Mouse (Mus musculus) neutrophil, adult 65 days (primary cell): ENCODE results near the gene Plgrkt. TPM values are rescaled to one million over a fixed set of nuclear protein-coding genes. Genes with fewer than 3 reads are reported as not detected.

Source experiments
- total RNA-seq: library from RNA; stranded (reverse); gene quantifications from 2 replicates; pipeline ENCODE4 v1.2.4, GENCODE M21; 2023

Plgrkt gene
- total RNA-seq: 47.3 and 62.8 TPM in 2 replicates

DNA sequence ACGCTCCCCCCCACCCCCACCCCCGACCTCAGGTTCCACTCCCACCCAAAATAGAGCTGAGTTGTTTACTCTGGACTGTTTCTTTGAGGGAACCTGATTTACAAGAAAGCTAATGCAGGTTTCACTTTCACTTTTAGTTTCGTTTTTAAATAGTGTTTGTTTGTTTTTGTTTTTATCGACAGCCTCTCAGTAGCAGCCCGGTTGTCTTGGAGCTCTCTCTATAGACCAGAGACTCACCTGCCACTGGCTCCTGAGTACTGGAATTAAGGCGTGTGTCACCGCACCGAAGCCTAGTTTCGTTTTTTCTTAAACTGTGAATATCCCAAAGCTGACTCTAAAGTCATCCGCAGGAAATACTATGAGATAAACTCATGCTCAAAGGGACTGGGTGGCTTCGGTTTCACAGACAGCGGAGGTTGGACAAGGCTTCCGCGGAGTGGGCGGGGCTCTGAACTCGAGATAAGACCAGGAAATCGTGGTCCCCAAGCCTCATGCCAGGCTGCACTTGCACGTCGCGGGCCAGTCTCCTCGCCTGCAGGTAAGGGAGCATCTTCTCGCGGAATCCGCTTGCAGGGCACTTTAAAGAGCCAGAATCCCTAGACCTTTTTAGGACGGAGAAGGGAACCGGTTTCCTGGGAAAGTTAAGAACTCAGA, at the start of gene Plgrkt, which contains the start of gene Cd274:
Gene Plgrkt (minus strand): TSS at position 422 of the 654 bp plus-strand sequence.
Gene Cd274 (plus strand): TSS at position 487 of the 654 bp plus-strand sequence.

DNA sequence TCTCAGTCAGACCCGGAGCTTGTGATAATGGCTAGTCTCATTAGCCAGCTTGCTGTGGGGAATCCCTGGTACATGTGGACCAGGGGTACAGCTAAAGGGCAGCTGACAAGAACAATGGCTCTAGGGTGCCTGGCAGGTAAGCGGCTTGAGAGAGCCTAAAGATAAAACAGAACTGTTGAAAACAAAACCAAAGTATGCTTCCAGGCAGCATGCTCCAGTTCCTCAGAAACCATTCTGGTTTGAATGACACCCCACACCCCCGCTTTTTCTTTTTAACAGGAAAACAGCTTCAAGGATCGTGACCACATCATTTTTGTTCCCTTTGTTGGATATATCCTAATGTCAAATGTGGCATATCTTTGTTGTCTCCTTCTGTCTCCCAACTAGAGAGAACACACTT, 43.4 kb upstream of the Plgrkt start, which contains the start of gene Pdcd1lg2:
Gene Pdcd1lg2 (plus strand): TSS at position 301 of the 400 bp plus-strand sequence.

DNA sequence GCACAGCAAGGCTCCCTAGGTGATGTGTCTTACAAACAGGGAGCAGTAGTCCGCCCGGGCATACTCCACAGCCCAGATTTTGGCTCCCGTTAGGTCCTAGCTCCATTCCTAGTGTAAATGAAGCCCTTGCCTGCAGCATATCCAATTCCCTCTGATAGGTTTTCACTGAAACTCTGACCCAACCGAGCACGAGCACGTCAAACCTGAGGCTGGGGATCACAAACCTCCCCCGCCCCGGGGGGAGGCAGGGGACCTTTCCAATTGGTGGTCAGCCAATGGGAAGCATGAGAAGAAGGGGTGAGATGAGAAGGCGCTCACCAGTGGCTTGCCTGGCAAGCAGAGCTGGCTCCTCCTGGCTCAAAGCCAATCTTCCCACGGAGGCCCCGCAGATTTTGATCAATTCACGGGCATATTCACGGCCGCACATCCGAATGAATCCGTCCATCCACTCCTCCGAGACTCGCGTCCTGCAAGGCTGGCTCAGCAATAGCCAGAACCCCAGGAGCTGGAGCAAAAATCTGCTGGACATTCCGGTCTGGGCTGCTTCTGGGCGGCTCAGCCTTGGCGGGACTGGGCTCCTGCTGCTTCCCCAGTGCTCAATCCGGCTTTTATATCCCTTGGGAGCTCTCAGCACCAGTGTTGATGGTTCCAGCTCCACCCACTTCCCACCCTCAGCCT, 33.0 kb downstream of the Plgrkt start, which contains the start of gene Rln1:
Gene Rln1 (minus strand): TSS at position 603 of the 678 bp plus-strand sequence.

DNA sequence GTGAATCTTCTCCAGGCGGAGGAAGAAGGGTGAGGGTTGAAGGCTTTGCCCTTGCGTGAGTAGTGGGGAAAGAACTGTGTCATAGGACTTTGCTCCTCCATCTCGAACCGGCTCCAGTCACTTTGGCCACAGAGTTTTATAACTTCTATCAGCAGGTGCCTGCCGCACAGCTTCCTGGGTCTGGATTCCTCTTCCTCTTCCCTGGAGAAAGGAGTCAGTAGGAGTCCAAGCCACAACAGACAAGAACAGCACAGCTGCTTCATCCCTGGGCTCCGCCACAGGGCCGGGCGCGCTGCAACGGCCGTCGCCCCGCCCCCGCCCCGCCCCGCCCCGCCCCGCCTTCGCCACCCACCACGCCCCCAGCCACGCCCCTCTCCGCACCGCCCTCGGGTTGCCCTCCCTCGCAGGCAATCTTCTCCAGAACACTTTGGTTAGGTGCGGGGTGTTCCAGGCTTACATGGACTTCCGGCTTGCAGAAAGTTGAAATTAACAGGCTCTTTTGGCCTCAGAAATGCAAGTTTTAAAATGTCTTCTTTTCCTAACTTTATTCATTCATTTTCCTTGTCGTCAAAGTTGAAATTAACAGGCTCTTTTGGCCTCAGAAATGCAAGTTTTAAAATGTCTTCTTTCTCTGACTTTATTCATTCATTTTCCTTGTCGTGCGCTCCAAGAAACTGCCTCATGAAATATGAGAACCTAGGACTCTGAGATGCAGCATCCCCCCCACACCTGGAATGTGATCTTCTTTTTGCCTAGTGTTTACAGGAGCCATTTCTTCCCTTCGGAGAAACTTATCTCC, 41.9 kb downstream of the Plgrkt start, which contains the start of gene Insl6:
Gene Insl6 (minus strand): TSS at position 304 of the 799 bp plus-strand sequence.

Other genes starting within 250 kb of the Plgrkt start
- 43.0 and 46.1 TPM in 2 replicates for gene Jak2, start 115.6 kb downstream of the Plgrkt start, total RNA-seq
- 0.61 TPM in 1 of 2 replicates, not detected in the other for gene Insl6, start 42.0 kb downstream of the Plgrkt start, total RNA-seq
- not detected in 2 replicates for gene Rln1, start 32.7 kb downstream of the Plgrkt start, total RNA-seq
- gene Cd274, start 65 bp upstream of the Plgrkt start, total RNA-seq: 15.1 and 24.4 TPM in 2 replicates
- 0.29 and 0.54 TPM in 2 replicates for gene Pdcd1lg2, start 43.5 kb upstream of the Plgrkt start, total RNA-seq
- 30.2 and 53.9 TPM in 2 replicates for gene Ric1, start 154.9 kb upstream of the Plgrkt start, total RNA-seq